Mouse (Mus musculus): ENCODE results near the gene Zfp683.

Gene Zfp683

GRCm38 (mm10) chr4:134092382-134093288 is 39.0 kb downstream of the Zfp683 start:
- DNase-seq (ENCODE audit: low spot score) = peak; percentile 67

- no peak for DNase-seq (ENCODE audit: low spot score)
Observed at GRCm38 (mm10) chr4:134094004-134094564, 40.4 kb downstream of the Zfp683 start.

GRCm38 (mm10) chr4:134094923-134095547 is 41.4 kb downstream of the Zfp683 start, which contains the start of gene Cd52:
Gene Cd52, minus strand, starts transcription at chr4:134095082.
- no peak for DNase-seq (ENCODE audit: low spot score)

- no peak for DNase-seq (ENCODE audit: low spot score)
Observed at GRCm38 (mm10) chr4:134096120-134096519, 42.5 kb downstream of the Zfp683 start.

- no peak for DNase-seq (ENCODE audit: low spot score)
Observed at GRCm38 (mm10) chr4:134097015-134097608, 43.5 kb downstream of the Zfp683 start.

- no peak for DNase-seq (ENCODE audit: low spot score)
Observed at GRCm38 (mm10) chr4:134098628-134099027, 45.0 kb downstream of the Zfp683 start.

GRCm38 (mm10) chr4:134100245-134100644 is 46.6 kb downstream of the Zfp683 start:
- DNase-seq (ENCODE audit: low spot score) = no peak

GRCm38 (mm10) chr4:134101979-134102741 is 48.5 kb downstream of the Zfp683 start, which contains the start of gene Ubxn11:
Gene Ubxn11, plus strand, starts transcription at chr4:134102570.
- peak; percentile 97 for DNase-seq (ENCODE audit: low spot score)

- DNase-seq (ENCODE audit: low spot score) = no peak
Observed at GRCm38 (mm10) chr4:134102742-134103119, 49.1 kb downstream of the Zfp683 start.

- DNase-seq (ENCODE audit: low spot score) = no peak
Observed at GRCm38 (mm10) chr4:134106105-134106504, 52.5 kb downstream of the Zfp683 start.

GRCm38 (mm10) chr4:134107730-134108129 is 54.1 kb downstream of the Zfp683 start:
- DNase-seq (ENCODE audit: low spot score) = no peak

- DNase-seq (ENCODE audit: low spot score) = peak; percentile 62
Observed at GRCm38 (mm10) chr4:134108196-134108595, 54.6 kb downstream of the Zfp683 start.

Data from embryo, embryonic 10.5 days (tissue).